Mouse (Mus musculus) heart, embryonic 14.5 days (tissue): Measurements from ENCODE around the gene Gabrg2. TPM values are rescaled to one million over a fixed set of nuclear protein-coding genes. Genes with fewer than 3 reads are reported as not detected.

ENCODE experiments used
- ATAC-seq: fragments of 200-750 bp; cut with Nextera tagmentation; 2 replicates; pipeline ENCODE4 v1.8.0; 2017; ENCODE audit warnings: low read depth, moderate TSS enrichment; ENCODE audit not compliant: insufficient number of reproducible peaks, insufficient read depth, low FRiP score
- H3K27ac ChIP-seq, 2 experiments: fragments of 200-500 bp in 1 of 2; fragments of 300-500 bp in 1 of 2; sonication (generic) in 1 of 2; replicated peaks in 1 of 2; 2 replicates each; pipeline ENCODE4 v1.5.1; 2012 to 2014; ENCODE audit warnings: low read depth in 2 of 2, low read length in 2 of 2, control low read depth in 1 of 2, mild to moderate bottlenecking in 1 of 2, mixed read lengths in 1 of 2; ENCODE audit not compliant: control insufficient read depth in 1 of 2, insufficient read depth in 1 of 2
- H3K27me3 ChIP-seq: fragments of 300-500 bp; sonication (generic); 2 replicates; pipeline ENCODE4 v1.6.1; 2014; ENCODE audit warnings: mild to moderate bottlenecking, low read length, control low read depth; ENCODE audit not compliant: control insufficient read depth, insufficient read depth
- H3K36me3 ChIP-seq: fragments of 300-500 bp; sonication (generic); 2 replicates; pipeline ENCODE4 v1.6.1; 2014; ENCODE audit warnings: mild to moderate bottlenecking, control low read depth, low read length, mixed read lengths; ENCODE audit not compliant: control insufficient read depth, insufficient read depth
- H3K4me1 ChIP-seq, 2 experiments: fragments of 200-500 bp in 1 of 2; fragments of 300-500 bp in 1 of 2; sonication (generic) in 1 of 2; 2 replicates each; pipeline ENCODE4 v1.6.1; 2012 to 2014; ENCODE audit warnings: low read length in 2 of 2, control low read depth in 1 of 2, mixed read lengths in 1 of 2; ENCODE audit not compliant: control insufficient read depth in 2 of 2, insufficient read depth in 2 of 2
- H3K4me2 ChIP-seq: fragments of 300-500 bp; sonication (generic); 2 replicates; pipeline ENCODE4 v1.6.1; 2014; ENCODE audit warnings: mild to moderate bottlenecking, low read length
- H3K4me3 ChIP-seq, 2 experiments: fragments of 200-500 bp in 1 of 2; fragments of 300-500 bp in 1 of 2; sonication (generic) in 1 of 2; 2 replicates each; pipeline ENCODE4 v1.5.1; 2012 to 2014; ENCODE audit warnings: low read length in 2 of 2, mild to moderate bottlenecking in 2 of 2, control low read depth in 1 of 2, low read depth in 1 of 2, moderate library complexity in 1 of 2; ENCODE audit not compliant: control insufficient read depth in 1 of 2, insufficient read depth in 1 of 2
- H3K9ac ChIP-seq: fragments of 300-500 bp; sonication (generic); 2 replicates; pipeline ENCODE4 v1.6.1; 2014; ENCODE audit warnings: mild to moderate bottlenecking, low read length
- H3K9me3 ChIP-seq: fragments of 300-500 bp; sonication (generic); 2 replicates; pipeline ENCODE4 v1.6.1; 2016; ENCODE audit warnings: low read length, control low read depth; ENCODE audit not compliant: control insufficient read depth
- WGBS: fragments of 180-500 bp; shearing (Covaris S2); extraction: QIAGEN DNeasy Blood & Tissue Kit; methylation state at CpG from one replicate; pipeline ENCODE4 v1.1.7; 2014; 5-methylcytosine and 5-hydroxymethylcytosine counted together
- polyA plus RNA-seq: library from polyadenylated mRNA; unstranded; fragments of >200 nt; fragmentation: Nextera tagmentation; extraction: Ambion mirVana; gene quantifications from 2 replicates; pipeline ENCODE4 v1.2.1, GENCODE M21; 2014

Gene Gabrg2
- polyA plus RNA-seq, 1 experiment from 2014 or later = 0.16 TPM

- H3K36me3 ChIP-seq = no peaks in the 10 kb centered on the region
- H3K4me3 ChIP-seq = no peak overlapping the region
- no peaks in the 10 kb centered on the region for H3K27me3 ChIP-seq
- no peak overlapping the region for H3K4me2 ChIP-seq
- no peak for ATAC-seq
- no peak overlapping the region for H3K9ac ChIP-seq
- no peaks in the 10 kb centered on the region for H3K9me3 ChIP-seq
- no peaks in the 10 kb centered on the region for H3K4me1 ChIP-seq
- H3K27ac ChIP-seq = no peak overlapping the region
- WGBS = 55% methylated on average over 3 of the region's 3 CpGs
Measured at GRCm38 (mm10) chr11:41951898-41952297, 48.8 kb downstream of the Gabrg2 start.

- no peak overlapping the region for H3K9ac ChIP-seq
- no peak for ATAC-seq
- H3K36me3 ChIP-seq = no peaks in the 10 kb centered on the region
- no peaks in the 10 kb centered on the region for H3K9me3 ChIP-seq
- no peak overlapping the region for H3K4me2 ChIP-seq
- H3K27me3 ChIP-seq = no peaks in the 10 kb centered on the region
- no peaks in the 10 kb centered on the region for H3K4me1 ChIP-seq
- no peak overlapping the region for H3K4me3 ChIP-seq
- 79% methylated on average over 5 of the region's 5 CpGs for WGBS
- no peak overlapping the region for H3K27ac ChIP-seq
Measured at GRCm38 (mm10) chr11:41945471-41945870, 55.2 kb downstream of the Gabrg2 start.

- no peaks in the 10 kb centered on the region for H3K4me1 ChIP-seq
- no peak overlapping the region for H3K27ac ChIP-seq
- H3K4me3 ChIP-seq = no peak overlapping the region
- no peak overlapping the region for H3K4me2 ChIP-seq
- H3K9ac ChIP-seq = no peak overlapping the region
- ATAC-seq = no peak
- 66% methylated on average over 2 of the region's 2 CpGs for WGBS
- H3K36me3 ChIP-seq = no peaks in the 10 kb centered on the region
- no peaks in the 10 kb centered on the region for H3K9me3 ChIP-seq
- H3K27me3 ChIP-seq = no peaks in the 10 kb centered on the region
Measured at GRCm38 (mm10) chr11:41937979-41938378, 62.7 kb downstream of the Gabrg2 start.

DNA sequence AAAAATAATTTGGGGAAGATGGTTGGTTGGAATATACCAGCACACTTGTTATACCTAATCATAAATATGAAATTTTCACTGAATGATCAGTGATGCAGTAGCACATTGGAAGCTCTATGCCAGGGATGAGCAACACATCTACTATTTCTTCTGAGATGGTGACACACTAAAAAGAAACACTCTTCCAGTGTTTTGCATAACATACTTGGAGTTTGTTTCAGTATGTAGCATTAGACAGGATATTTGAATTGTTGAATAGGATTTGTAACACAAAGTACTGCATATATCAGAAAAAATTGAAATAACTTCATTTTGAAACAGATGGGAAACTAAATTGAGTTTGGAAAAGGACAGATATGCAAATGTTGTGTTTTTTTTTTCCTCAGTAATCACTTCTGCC lies 81.8 kb downstream of the Gabrg2 start:
- H3K27me3 ChIP-seq = no peaks in the 10 kb centered on the region
- H3K4me2 ChIP-seq = no peak overlapping the region
- H3K36me3 ChIP-seq = no peaks in the 10 kb centered on the region
- H3K4me1 ChIP-seq = no peaks in the 10 kb centered on the region
- no peak for ATAC-seq
- no peak overlapping the region for H3K27ac ChIP-seq
- H3K4me3 ChIP-seq = no peak overlapping the region
- H3K9me3 ChIP-seq = no peaks in the 10 kb centered on the region
- no peak overlapping the region for H3K9ac ChIP-seq

- no peak for ATAC-seq
- Histone ChIP-seq H3K27ac (no peak overlapping the region), H3K4me3 (no peak overlapping the region), H3K36me3 (no peaks in the 10 kb centered on the region), H3K4me2 (no peak overlapping the region), H3K9ac (no peak overlapping the region), H3K4me1 (no peaks in the 10 kb centered on the region), H3K27me3 (no peaks in the 10 kb centered on the region), H3K9me3 (no peaks in the 10 kb centered on the region)
- WGBS = 71% methylated on average over 6 of the region's 6 CpGs
Measured at GRCm38 (mm10) chr11:41914066-41914465, 86.6 kb downstream of the Gabrg2 start.

DNA sequence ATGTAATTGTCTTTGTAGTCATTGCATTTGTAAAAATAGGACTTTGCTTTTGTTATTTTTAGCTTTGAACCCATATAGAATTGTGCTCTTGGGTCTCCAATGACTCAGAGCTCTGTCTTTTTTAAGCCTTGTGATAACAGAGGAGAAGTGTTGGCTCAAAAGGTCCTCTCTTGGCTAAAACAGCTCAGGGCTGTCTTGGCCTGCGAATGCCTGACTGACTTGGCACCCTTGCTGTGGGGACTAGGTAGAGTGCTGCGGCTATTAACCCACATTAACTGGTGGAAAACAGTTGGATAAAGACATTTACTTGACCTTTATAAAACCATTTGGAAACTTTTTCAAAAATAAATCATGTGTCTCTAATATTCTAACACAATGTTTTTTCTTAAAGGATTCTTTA lies 97.0 kb downstream of the Gabrg2 start:
- Histone ChIP-seq H3K27ac (no peak overlapping the region), H3K9ac (no peak overlapping the region), H3K4me2 (no peak overlapping the region), H3K27me3 (no peaks in the 10 kb centered on the region), H3K9me3 (no peaks in the 10 kb centered on the region), H3K4me3 (no peak overlapping the region), H3K36me3 (no peaks in the 10 kb centered on the region), H3K4me1 (no peaks in the 10 kb centered on the region)
- 59% methylated on average over 2 of the region's 2 CpGs for WGBS
- no peak for ATAC-seq

Other genes with a start within 250 kb of the Gabrg2 start
- gene Gabra1, start 182.1 kb upstream of the Gabrg2 start, polyA plus RNA-seq = 1.3 and 1.9 TPM in 2 replicates